Mouse (Mus musculus) testis, adult 2 months (tissue): ENCODE results near the gene Apoa1.

Experiments
- CTCF ChIP-seq: fragments of 200-500 bp; IDR thresholded peaks from 2 replicates; pipeline ENCODE4 v1.5.1; 2012; ENCODE audit warnings: low read depth, mild to moderate bottlenecking, inconsistent platforms, low read length, moderate library complexity; ENCODE audit not compliant: control insufficient read depth, insufficient read depth, insufficient replicate concordance
- POLR2A ChIP-seq: fragments of 200-500 bp; IDR thresholded peaks from 2 replicates; pipeline ENCODE4 v1.6.1; 2012; ENCODE audit warnings: low read depth, mild to moderate bottlenecking, inconsistent platforms, low read length, moderate library complexity; ENCODE audit not compliant: control insufficient read depth

DNA sequence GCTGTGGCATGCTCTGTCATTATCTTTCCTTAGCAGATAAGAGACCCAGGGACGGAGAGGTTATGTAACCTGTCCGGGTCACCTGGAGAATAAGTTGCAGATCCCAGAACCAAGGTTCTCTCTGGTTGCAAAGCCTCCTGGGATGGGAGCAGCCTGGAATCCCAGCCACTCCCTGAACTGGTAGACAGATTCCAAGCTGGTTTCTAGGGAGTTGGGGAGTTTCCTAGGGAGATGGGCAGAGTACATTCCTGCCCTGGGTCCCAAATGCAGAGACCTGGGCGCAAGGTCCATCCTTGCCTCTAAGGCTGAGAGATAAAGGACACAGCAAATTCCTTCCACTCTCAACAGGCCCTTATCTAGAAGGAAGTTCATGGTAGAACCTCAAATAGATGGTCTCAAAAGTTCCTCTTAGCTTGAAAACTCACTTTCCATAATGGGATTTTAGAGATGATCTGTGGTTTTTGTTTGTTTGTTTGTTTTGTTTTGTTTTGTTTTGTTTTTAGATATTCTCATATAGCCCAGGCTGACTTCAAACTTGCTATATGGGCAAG lies 1.2 kb upstream of the Apoa1 start:
- no peak for TF ChIP-seq CTCF
- no peak for TF ChIP-seq POLR2A
